Mouse (Mus musculus) cerebellum, adult 11-12 months (tissue): ENCODE results near the gene Ergic1.
A peak's percentile ranks its signal among the peaks of the same experiment; 100 is the strongest.

Experiments
- DNase-seq: peaks from one replicate; pipeline ENCODE4 v3.0.0; 2022

Gene Ergic1

DNA sequence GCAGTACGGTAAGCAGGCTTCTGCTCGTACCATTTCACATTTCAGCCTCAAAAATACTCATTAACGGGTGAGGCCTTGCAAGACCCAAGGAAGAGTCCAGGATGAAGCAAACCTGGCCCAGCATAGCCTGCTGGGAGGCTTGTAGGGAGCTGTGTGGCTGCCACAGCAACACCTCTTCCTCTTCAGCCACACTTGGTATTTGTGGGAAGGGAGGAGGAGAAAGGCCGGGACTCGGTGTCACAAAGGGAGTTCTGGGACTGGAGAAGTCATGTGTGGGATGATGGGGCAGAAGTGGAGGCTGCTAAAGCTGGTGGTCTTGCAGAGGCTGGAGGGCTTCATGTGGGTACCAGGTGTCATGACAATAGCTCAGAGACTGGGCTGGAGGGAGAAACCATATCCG lies 40.2 kb downstream of the Ergic1 start:
- DNase-seq, result no peak

DNA sequence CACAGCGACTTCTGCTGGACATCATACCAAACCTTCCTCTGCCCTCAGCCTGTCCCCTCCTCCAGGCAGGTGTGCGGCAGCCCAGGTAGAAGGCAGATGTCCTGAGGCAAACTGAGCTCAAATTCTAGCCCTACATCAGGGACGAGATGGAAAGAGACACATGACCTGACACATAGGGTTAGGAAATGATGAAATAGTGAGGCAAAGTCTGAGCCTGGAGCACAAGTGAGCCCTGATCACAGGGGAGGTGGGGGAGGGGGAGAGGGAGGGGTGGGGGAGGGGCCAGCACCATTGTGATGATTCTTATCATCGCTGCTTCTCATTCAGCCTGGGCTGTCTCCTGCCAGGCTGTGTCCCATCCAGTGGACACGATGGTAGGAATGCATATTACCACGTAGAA lies 40.6 kb downstream of the Ergic1 start:
- no peak for DNase-seq

DNA sequence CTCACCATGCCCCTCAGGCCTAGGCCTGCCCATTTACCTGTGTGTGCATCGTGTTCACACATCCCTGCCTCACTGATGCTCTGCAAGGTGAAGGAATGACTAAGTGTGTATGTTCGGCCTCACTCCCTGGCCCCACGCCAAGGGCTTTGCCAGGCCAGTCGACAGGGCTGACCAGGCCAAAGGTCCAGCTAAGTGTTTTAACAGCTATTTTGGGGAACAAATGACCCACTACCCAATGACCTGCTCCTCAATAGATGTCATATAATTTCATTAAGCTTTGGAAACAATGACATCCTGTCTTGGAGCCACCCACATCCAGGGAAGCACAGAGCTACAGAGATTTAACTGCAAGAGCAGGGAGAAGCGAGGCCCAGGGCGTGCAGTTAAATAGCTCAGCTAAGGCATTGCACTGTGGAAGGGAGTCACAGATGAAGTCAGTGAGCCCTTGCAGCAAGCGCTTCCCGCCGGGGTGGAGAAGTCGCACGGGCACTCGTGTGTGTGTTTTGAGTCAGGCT lies 41.1 kb downstream of the Ergic1 start:
- DNase-seq, result peak; percentile 67

DNA sequence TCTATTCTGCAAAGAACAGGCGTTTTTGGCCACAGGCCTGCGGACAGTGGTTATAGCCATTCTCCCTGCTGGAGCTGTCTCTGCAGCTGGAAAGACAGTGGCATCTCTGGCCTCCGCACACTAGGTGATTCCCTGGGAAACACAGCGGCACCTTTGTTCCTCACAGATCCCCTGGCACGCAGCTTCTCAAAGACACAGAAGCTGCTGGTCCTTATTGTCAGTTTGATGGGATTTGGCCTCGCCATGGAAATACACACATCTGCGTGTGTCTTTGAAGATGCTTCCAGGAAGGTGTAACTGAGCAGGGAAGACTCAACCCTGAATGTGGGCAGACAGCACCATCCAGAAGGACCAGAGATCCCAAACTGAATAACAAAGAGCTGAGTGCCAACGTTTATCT lies 42.0 kb downstream of the Ergic1 start:
- no peak for DNase-seq

DNA sequence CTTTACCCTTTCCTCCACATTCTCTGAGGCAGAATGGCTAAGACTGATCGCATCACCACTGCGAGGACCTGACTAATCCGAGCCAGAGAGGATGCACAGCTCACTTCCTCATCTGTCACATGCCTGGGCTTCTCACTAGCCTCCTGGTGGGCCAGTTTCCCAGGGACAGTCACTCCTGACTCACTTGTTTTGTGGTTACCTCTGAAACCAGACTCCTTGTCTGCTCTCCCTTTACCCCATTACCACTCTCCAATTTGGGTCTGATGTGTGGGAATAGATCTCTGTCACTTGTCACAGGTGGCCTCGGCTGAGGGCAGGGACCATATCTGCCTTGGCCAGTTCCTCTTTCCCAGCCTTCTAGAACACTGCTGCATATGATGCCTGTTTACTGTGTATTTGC lies 44.3 kb downstream of the Ergic1 start:
- no peak for DNase-seq

DNA sequence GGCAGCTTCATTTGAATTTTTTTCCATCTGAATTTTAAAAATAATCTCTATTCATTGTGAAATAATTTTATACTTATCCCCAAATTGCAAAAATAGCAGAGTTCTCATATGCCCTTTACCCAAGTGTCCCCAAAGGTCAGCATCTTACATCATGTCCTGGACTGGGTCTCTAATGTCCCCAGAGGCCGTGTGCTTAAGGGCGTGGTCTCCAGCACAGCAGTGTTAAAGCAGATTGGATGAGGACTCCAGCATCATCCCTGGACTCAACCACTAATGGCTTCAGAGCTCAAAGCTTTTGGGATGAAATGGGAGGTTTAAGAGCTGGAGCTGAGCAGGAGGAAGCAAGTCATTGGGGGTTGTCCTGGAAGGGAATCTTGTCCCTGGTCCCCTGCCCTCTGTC lies 45.2 kb downstream of the Ergic1 start:
- DNase-seq, result no peak

DNA sequence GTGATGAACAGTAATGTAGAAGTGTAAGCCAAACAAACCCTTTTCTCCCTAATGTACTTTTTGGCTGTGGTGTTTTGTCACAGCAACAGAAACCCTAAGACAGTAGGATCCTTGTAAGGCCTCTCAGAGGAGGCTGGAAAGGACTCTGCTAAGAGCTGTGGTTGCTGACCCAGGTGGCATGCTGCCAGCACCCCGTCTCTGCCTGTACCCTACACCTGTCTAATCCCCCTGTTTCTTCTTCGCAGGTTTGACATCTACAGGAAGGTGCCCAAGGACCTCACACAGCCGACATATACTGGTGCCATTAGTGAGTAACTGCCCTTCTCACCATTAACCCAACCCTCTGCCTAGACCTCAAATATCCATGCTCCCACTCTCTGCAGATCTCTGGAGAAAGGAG lies 47.1 kb downstream of the Ergic1 start:
- no peak for DNase-seq

DNA sequence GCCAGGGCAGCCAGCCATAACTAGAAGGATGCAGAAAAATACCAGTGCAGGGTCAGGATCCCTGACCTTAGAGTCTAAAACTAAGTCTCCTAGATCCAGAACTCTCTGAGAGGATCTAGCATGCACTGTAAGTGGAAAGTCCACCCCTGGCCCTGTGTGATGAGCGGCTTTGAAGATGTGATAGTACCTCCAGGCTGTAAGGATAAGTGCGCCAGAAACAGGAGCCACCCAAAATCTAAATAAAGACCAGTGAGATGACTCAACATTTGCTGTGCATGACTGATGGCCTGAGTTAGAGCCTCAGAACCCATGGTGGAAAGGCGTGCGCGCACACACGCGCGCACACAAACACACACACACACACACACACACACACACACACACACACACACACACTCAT lies 47.6 kb downstream of the Ergic1 start:
- DNase-seq, result no peak

DNA sequence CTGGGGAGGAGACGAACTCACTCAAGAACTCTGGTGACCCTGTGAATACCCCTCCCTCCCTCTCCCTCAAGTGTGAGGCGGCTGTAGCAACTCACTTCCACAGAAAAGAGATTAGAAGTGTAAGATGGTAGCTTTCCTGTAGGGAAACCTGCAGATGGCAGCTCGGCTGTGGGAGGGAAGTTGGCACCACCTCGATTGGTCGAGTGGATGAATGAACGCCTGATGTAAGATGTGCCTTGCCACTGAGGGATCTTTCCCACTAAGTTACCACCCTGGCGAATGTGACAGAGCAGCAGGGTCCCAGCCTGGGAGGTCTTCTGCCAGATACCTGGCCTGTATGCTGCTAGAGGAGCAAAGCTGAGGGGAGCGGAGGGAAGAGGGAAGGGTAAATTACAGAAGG lies 48.5 kb downstream of the Ergic1 start:
- DNase-seq, result no peak

DNA sequence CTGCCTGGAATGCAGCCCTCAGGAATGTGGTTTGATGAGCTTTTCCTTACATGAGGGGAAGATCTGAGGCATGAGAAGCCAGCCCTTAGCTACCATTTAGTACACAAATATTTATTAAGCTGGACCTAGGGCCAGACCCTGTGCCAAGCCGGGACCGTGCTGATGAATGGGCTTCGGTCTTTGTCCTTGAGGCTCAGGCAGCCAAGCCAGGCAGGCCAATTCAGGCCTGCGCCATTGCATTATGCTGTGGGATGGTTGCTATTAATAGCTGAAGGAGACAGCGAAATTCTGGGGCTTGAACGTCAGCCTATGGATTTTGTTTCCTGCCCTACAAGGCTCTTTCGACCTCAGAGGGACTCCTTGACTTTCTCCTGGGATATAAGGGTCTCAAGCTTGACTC lies 50.0 kb downstream of the Ergic1 start:
- no peak for DNase-seq

DNA sequence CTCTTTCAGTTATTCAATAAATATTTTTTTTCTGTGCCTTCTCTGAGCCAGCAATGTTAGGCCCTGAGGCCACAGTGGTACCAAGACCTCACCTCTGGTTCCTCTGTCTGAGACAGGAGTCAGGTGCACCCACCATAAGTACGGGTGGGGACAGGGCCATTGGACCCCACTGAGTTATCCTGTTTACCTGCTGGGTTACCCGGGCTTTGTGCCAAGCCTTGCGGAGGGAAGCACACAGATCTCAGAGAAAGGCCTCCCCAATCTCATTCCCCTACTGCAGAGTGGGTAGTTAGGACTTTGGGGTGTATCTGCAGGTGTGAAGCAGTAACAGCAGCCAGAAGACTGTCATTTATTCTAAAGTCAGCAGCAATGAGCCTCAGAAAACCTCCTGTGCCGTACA lies 50.6 kb downstream of the Ergic1 start:
- no peak for DNase-seq

DNA sequence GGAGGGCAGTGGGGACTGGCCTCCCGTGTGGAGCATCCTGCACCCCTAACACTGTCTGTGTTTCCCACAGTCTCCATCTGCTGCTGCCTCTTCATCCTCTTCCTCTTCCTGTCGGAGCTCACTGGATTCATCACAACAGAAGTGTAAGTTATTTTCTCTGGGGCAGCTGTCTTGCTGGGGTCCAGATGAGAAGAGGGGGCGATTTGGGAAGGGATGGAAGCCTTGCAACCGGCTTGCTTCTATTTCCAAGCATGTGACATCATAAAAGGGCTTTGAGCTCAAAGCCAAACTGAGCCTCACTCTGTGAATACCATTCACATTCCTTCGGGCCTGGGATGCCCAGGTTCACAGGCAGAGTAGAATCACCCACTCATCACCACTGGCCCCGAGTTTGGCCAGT lies 53.0 kb downstream of the Ergic1 start:
- no peak for DNase-seq

DNA sequence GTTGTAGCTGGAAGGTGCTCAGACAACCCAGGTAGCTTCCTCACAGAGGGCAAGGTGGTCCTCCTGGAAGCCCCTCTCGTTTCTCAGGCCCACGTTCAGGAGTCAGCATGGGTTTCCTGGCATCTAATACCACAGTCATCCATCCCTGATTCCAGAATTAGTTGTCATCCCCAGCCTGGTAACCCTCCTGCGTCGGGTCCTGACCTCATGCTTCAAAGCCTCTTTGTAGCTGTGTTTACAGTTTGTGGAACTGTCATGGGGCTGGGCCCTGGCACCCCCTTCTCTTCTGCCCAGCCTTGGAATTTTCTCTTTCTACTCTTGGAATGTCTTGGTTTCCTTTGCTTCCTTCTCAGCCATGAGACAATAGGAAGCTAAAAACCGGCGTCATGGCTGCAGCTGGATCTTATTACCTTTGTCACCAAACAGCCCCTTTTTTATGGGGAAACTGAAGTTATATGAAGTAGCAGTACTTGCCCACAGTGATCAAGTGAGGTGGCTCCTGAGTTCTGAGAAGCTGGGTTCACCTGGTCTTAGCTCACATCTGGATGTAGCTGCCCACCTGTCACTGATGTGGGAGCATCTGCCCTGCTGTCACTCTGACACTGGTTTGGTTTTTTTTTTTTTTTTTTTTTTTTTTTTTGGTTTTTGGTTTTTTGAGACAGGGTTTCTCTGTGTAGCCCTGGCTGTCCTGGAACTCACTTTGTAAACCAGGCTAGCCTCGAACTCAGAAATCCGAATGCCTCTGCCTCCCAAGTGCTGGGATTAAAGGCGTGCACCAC lies 53.6 kb downstream of the Ergic1 start:
- no peak for DNase-seq

DNA sequence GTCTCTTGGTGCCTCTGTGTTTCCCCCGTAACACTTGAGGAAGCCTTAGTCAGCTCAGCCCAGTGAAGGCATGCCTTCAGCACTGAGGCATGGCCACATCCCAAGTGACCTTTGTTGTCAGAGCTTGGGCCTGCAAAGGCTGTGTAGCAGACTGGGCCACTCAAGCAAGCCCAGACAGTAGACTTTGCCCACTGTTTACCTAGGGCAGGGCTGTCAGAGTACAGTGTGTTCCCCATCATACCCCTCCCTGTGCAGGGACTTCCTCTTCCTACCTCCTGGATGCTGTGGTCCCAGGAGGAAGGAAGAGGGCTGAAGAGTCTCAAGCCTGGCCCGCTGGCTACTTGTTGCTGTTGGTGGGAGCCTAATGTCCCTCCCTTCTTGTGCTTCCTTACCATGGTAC lies 55.4 kb downstream of the Ergic1 start:
- DNase-seq, result no peak

DNA sequence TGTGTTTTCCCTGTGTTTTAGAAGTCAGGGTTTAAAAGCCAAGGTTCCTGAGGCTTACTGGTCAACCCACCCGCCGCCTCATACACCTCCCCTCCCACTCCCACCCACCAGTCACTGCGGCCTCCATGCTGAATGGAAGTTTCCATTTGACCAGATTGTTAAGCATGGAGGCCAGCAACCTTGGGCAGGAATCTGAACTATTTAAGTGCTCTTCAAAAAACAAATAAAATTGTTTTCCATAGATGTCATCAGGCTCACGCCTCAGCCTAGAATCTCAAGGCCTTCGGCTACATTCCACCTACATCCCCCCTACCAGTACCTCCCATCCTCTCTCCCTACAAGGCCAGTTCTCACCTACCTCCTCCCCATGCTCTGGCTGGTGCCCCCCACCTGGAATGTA lies 57.2 kb downstream of the Ergic1 start:
- DNase-seq, result no peak

DNA sequence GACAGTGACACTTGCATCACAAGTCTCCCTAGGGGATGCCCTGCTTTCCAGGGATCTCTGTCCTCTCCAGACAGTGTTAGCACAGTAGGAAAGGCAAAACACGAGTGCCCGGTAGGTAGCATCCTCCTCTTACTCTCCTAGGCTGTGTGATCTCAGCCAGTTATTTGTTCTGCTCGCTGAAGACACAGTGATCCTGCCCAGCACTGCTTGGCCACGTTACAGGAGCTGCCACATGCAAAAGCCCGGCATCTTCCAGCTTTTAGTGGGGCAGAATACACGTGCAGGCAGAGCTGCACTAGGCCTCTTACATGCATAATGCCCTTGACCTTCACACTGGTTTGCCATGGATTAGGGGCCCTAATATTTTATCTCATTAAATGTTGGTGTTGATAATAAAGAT lies 58.3 kb downstream of the Ergic1 start:
- DNase-seq, result peak; percentile 63

DNA sequence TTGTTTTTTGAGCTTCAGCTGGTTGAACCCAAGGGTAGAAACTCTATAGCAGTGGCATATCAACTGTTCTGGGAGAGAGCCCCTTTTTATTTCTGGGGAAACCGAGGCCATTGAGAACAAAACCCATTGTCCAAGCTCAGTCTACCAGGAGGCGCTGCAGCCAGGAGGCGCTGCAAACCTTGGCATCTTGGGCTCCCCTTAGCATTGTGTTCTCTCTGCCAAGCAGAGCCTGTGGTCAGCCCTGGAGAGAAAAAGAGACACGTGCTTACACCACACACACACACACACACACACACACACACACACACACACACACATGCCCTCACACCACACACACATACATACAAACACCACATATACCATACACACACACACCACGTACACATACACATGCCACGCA lies 59.0 kb downstream of the Ergic1 start:
- DNase-seq, result no peak

DNA sequence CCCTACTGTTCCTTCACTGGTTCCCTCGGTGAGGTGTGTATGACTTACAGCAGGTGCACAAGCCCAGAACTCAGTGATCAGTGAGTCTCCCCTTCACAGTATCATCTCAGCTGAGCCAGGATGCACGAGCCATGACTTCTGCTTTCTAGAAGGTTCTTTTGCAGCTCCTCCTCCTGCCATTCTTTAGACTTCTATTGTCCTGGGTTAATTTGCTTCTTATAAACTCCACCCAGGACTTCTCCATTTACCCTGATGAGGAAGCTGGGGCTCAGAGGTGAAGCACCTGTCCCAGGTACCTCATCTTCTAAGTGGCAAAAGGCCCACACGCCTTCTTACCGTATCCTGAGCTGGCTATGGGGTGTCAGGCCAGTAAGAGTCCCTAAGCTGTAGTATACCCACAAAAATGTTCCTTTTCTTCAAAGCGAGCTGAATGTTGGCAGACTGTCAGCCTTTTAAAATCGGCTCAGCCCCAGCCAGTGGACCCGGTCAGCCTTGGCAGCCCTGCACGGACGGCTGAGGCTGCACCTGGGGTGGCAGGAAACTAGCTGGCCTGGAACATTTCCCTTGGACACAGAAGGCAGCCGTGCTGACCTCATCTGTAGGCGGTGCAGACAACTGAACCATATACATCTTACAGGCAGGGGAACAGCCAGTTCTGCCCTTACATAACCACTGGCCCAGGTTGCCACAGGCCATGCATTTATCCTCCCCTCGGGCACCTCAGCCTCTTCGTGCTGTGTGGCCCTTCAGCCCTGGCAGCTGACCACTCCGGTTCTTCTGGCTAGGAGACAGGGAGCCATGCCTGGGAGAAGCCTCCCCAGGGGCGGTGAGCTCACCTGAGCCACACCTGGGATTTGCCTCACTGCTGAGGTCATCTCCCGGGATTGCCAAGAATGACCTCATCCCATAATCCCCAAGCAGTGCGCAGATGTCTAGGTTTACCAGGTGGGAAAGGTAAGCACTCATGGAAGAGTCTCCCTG lies 59.8 kb downstream of the Ergic1 start:
- DNase-seq, result peak; percentile 95

DNA sequence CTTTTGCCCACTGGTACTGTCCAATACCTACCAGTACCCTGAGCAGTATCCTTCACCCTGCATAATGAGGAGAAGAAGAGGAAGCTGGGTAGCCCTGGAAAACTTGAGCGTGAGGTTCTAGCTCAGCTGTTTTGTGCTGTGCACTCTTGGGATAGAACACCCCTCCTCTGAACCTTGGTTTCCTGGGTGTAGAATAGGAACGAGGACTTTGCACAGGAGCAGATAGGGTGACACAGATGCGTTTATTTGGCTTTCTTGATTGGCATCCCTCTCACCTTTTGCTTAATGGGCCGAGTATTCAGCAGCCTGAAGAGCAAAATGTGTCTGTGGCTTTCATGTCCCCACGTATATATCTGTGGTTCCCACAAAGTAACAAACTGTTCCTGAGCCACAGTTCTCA lies 60.6 kb downstream of the Ergic1 start:
- no peak for DNase-seq

DNA sequence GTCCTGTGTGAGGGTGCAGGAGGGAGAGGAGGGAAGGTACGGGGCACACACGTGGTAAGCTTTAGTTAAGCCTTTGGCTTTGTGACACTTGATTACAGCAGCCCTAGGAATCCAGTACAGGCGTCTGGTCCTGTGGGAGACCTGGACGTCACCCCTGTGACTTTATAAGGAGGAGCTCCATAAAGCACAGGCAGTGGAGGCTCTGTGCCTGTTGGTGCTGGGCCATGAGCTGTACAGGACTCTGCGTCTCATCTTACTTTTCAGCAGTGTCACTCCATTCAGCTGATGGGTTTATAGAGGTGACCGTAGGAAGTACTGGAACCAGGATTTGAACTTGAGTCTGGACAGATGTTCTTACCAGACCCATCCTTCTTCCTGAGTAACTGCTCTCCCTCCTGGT lies 62.7 kb downstream of the Ergic1 start:
- DNase-seq, result no peak

DNA sequence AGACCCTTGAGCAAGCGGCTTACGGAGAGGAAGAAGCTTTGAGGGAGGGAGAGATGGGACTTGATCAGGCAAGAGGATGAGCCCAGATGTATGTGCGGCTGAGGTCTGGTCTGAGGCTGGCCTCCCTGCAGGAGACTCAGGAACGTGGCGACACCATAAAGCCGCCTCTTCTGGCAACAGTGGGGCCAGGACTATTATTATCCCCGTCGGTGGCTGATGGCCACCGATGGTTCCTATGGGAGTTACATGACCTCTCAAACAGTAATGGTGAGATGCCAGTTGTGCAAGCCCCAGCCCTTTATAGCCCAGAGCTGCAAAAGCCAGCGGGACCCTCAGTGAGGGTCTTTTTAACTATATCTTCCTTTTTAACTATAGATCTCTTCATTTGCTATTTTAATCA lies 63.7 kb downstream of the Ergic1 start:
- DNase-seq, result no peak

DNA sequence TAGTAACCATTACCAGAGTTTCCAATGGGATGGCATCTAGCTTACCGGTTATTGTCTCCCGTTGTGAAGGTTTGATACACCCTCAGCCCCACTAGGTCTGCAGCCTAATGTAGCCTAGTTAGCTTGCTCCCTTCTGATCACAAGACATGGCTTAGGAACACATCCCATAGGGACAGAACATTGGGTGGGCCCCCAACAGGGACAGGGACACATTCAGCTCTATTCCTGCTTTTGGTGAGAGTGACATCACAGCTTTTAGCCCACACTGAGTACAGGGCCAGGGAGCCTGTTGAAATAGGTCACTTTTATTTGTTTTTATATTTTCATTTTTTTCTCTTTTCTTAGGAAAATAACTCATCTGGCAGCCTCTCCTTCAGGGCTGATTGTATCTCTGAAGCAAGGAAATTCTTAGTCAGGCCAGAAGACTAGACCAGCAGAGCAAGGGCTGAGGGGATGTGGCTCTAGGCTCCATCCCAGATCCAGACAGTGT lies 64.3 kb downstream of the Ergic1 start:
- DNase-seq, result no peak

DNA sequence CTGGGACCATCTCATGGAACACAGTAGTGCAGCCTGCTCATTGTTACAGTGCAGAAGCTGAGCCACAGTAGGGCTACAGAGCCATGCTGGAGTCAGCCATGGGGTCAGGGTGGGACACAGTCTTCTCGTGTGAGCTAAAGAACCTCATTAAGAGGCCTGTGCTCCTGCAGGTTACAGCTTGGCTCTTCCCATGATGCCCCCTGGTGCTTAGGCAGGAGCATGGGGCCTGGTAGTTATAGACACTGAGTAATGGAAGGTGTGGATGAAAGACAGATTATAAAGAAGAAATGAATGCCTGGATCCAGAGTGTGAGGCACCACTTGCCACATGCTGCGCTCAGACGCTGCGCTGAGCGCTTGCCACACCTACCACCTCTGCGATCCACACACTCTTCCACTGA lies 67.2 kb downstream of the Ergic1 start:
- no peak for DNase-seq

DNA sequence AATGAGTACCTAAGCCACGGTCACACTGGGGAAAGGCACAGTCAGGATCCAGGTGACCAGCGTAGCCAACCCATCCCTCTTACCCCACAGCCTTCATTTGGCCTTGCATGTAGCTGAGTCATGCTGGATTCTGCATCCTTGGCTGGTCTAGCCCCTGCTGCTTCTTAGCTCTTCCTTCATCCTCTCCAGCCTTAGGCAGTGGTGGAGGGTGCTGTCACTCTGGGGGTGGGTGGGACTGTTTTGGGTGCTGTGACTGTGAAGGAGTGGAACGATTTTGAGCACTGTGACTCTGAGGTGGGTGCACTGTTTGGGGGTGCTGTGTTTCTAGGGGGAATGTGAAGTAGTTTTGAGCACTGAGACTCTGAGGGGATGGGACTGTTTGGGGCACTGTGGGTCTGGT lies 67.6 kb downstream of the Ergic1 start:
- no peak for DNase-seq
